Mouse (Mus musculus): ENCODE results near the gene Exoc3l4.

The Exoc3l4 gene

DNA sequence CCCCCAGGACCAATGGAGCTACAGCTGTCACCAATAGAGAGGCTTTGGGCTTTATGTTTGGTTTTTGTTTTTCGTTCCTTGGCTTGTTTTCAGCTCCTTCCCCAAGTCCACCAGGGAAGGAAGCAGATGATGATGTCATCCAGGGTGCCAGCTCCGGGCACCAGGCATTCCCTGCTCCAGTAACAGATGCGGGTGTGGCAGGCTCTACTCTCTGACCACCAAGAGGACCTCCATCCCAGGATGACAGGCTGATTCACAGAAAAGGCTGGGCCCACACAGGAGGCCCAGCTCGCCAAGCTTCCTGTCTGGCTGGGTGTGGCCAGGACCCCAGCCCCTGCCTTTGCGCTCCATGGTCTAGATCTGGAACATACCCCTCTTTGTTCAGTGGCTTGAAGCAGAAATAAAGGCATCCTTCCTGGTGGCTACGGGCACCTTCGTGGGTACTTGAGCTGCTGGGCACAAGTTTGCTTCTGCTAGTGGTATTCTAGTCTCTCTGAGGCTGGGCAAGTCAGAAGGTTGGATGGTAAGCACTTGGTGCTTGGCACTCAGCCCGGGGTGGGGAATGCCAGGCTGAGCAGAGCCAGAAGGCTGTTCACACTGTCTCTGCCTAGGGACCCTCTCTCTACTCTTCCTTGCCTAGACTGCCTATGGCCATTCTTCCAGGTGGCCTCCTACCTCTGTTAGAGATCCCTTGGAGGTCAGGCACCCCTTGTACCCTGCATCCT lies 5.0 kb upstream of the Exoc3l4 start:
- DNase-seq = no peak

- no peak for DNase-seq
Observed at GRCm38 (mm10) chr12:111412581-111413284, 4.1 kb upstream of the Exoc3l4 start.

- DNase-seq = peak; percentile 79 to 81
Observed at GRCm38 (mm10) chr12:111413300-111413699, 3.5 kb upstream of the Exoc3l4 start.

DNA sequence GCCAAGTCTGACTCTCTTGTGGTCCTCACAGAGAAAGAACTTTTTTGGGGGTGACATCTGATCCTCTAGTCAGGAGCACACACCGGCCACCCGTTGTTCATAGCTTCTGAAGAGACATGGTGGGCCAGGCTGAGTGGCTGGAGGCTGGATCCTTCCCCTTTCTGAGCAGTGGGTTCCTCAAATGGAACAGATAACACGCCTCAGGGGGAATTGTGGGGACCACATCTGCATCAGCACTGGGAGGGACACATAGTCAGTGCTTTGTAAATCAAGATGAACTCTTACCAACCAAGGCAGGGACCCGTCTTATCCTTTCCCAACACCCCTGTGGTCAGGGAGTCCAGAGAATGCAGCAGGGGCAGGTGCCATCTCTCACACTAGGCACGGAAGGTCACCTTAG lies 3.1 kb downstream of the Exoc3l4 start:
- DNase-seq = no peak

DNA sequence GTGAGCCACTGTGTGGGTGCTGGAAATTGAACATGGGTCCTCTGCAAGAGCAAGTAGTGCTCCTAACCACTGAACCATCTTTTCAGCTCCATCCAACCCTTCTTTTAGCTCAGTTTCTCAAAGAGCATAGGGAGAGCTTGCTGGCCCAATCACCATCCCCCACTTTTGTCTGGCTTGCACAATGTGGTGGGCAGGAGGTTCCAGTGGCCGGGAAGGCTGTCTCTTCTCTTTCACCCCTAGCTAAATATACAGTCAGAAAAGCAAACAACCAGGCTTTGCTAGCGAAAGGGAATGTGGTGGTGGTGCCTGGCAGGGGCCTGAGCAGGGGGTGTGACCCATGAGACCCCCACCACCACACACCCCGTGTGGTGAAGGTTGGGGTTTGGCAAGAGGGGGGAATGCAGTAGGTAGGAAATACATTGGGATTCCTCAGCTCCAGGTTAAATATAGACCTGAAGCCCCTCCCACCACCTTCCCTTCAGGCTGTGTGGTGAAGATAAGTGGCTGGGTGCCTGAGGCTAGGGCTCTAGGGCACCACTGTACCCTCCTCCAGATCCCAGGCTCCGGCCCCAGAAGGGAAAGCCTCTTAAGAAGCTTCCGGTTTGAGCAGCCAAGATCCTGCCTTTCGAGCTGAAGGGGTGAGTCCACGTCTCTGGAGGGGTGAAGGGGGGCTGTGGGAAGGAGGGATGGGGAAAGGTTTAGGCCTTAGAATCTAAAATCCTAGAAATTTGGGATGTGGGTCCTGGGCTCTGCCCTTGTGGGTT lies 4.3 kb downstream of the Exoc3l4 start:
- no peak for DNase-seq

GRCm38 (mm10) chr12:111422852-111423251 lies 6.0 kb downstream of the Exoc3l4 start:
- DNase-seq = no peak

- no peak for DNase-seq
Observed at GRCm38 (mm10) chr12:111423570-111424129, 6.8 kb downstream of the Exoc3l4 start.

DNA sequence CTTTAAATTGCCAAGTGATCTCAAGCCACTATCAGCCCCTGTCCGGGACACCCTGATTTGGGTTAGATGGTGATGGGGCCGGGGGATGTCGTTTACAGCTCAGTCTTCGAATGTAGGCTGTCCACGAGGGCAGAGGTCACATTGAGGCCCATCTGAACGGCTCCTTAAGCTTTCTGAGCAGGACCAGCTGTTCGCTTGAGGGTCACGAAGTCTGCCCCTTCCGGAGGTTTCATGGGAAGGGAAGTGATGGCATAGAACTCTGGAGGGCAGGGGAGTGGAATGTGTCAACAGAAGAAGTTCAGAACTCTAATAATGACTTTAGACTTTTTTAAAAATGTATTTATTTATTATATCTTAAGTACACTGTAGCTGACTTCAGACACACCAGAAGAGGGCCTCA lies 7.7 kb downstream of the Exoc3l4 start:
- DNase-seq = no peak

- DNase-seq = peak; percentile 28 to 42
Observed at GRCm38 (mm10) chr12:111425258-111425657, 8.4 kb downstream of the Exoc3l4 start.

DNA sequence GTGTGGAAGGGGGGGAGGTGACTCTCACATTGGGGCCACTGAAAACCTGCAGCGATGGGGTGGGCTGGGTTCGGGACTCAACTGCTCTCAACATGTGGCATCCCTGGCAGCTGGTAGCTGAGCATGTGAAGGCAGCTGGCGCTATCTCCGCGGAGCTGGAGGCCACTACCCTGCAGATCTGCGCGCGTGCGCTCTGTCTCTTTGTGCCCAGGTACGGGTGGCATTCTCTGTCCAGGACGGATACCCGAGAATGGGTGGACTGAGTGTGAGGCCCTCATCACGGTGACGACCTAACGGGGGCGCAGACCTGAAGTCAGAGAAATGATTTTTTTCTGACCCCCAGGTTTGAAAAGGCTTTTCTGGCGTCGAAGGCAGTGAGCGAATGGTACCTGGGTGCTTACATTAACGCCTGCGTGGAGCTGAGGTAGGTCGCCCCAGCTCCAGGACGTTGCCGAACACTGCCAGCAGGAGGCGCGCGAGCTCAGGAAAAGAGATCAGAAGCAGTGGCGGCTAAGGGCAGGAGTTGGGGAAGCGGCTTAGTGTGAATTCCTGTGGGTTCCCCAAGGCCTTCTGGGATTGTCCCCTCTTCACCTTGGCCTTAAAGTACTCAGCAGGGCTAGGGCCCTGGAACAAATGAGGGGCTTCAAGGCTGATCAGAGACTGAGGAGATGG lies 9.1 kb downstream of the Exoc3l4 start:
- DNase-seq = peak; percentile 81

GRCm38 (mm10) chr12:111427438-111428113 lies 10.8 kb downstream of the Exoc3l4 start:
- no peak for DNase-seq

- no peak for DNase-seq
Observed at GRCm38 (mm10) chr12:111428364-111428763, 11.5 kb downstream of the Exoc3l4 start.

DNA sequence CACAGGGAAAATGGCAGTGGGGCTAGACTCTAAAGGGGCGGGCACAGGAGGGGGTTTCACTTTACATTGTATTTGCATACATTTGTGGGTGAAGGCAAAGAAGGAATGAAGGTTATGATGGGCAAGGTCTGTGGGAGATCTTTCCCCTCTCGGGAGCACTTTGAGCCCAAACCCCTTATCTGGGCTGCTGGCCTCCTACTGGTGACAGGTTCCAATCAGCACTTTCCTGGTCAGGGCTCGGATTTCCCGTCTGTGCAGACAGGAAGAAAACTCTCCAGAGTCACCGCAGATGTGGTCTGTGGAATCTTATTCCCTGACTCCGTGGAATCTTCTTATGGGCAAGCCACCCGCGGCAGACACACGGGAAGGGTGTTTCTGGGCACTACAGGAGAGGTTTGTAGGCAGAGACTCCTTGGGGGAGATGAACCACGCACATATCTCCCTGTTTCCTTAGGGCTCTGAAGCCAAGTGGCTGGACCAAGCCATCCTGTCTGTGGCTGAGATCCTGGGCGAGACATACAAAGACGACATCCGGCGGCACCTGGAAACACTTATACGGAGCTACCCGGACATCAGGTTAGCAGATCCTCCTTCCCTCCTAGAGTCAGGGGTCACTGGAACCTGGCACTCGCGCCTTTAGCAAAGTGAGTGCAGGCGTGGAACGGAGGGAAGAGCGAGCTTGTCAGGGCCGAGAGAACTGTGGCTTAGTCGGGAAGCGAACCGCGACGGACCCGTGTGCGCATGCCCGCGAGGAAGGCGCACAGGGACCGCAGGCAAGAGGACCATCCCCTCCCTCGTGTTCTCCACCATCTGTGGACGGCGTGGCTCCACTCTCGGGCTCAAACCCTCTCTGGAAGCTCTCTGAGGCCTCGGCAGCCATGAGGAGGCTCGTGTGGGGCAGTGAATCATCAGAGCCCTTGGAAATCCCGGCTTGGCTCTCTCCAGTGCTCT lies 12.4 kb downstream of the Exoc3l4 start:
- DNase-seq = no peak

- no peak for DNase-seq
Observed at GRCm38 (mm10) chr12:111430049-111430867, 13.4 kb downstream of the Exoc3l4 start.

DNA sequence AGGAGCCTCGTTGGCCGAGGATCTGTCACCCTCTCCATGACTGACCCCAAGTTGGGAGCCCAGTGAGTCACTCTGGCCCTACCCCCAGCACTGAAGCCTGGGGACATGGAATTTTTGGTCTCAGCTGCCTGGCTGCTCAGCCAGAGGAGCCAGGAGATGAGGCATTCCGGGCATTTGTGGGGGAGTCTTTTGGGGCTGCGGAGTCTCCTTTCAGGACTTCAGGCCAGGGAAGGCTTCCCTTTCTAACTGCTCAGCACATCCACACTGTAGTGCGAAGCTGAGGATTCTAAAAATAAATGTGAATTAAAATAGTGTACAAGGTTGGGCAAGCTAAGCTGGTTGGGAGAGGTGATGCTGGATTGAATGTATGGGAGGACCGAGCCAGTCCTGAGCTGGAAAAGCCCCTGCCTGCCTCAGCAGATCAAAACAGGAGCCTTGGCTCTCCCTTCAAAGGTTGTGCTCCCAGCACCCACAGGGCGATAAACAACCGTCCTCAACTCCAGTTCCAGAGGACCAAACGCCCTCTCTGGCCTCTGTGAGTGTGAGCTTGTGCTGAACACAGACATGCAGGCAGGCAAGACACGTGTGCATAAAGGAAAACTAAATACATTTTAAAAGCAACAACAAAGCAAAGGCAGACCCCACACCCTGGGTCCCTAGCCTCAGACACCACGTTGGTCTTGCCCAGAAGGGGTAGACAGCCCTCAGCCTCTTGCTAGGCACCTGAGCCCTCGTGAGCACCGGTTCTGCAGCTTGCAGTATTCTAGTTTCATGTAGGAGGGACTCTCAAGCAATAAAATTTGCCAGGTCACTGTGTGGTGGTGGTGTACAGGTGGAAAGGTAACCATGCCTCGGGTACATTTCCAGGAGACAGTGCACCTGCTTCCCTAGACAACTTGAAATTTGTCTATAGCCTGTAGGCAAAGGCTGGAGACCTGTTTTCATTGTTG lies 14.3 kb downstream of the Exoc3l4 start:
- no peak for DNase-seq

GRCm38 (mm10) chr12:111432097-111432496 lies 15.3 kb downstream of the Exoc3l4 start:
- no peak for DNase-seq

DNA sequence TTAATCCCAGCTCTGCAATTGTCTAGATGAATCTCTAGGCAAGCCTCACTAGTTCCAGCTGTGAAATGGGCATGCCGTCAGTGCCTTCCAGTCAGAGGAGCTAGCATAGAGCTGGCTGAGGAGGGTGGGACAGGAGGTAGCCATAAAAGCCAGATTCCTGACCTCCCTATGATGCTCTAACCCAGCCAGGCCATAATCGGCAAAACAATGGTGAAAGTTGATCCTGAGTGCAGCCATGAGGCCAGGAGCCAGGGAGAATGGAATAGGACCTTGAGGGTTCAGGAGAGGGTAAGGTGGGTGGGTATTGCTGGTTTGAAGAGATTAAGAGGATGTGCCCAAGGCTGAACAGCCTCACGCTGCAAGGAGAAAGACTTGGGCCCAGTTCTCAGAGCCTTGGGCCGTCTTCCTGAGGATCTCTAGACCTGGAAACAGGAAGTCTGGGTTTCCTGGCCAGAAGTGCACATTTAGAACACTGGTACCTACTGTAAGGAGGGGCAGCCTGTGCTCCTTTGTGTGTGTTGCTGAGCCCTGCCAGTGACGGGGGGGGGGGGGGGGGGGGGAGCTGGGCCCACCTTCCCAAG lies 16.0 kb downstream of the Exoc3l4 start:
- DNase-seq = no peak

DNA sequence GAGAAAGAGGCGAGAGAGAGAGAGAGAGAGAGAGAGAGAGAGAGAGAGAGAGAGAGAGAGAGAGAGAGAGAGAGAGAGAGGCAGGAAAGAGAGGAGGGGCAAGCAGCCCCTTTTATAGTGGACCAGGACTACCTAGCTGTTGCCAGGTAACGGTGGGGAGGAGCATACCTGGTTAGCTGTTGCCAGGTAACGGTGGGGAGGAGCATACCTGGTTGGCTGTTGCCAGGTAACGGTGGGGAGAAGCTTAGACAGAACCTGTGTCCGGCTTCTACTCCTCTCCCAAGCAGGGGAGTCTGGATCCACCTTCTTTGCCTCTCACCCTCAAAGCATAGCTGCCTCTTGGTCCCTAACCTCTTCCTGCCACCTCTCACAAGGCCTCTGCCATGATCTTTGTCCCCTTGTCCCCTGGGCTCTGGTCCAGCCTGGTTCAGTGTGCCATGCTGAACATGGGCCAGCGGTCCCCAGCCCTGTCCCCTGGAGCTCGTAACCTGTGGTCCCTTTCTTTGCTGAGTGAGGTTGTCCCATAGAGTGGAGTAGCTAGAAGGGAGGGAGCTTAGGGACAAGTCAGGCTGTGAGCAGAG lies 17.4 kb downstream of the Exoc3l4 start:
- DNase-seq = no peak

Data from B cell, adult 2 months (primary cell).